Mouse (Mus musculus) stomach, embryonic 16.5 days (tissue): ENCODE data around the gene Gckr. TPM values are rescaled to one million over a fixed set of nuclear protein-coding genes. Genes with fewer than 3 reads are reported as not detected.
A peak's percentile ranks its signal among the peaks of the same experiment; 100 is the strongest.

Experiments
- ATAC-seq: fragments of 200-750 bp; cut with Nextera tagmentation; 2 replicates; pipeline ENCODE4 v1.8.0; 2017; ENCODE audit warnings: moderate number of reproducible peaks, moderate TSS enrichment; ENCODE audit not compliant: insufficient read depth, low FRiP score
- H3K27ac ChIP-seq: fragments of 300-500 bp; sonication (generic); 2 replicates; pipeline ENCODE4 v1.5.1; 2014; ENCODE audit warnings: low read length
- H3K27me3 ChIP-seq: fragments of 300-500 bp; sonication (generic); 2 replicates; pipeline ENCODE4 v1.6.1; 2014; ENCODE audit warnings: low read length, control low read depth, mixed read lengths; ENCODE audit not compliant: control insufficient read depth, insufficient read depth
- H3K36me3 ChIP-seq: fragments of 300-500 bp; sonication (generic); 2 replicates; pipeline ENCODE4 v1.6.1; 2014; ENCODE audit warnings: low read length; ENCODE audit not compliant: control insufficient read depth, insufficient read depth
- H3K4me1 ChIP-seq: fragments of 300-500 bp; sonication (generic); 2 replicates; pipeline ENCODE4 v1.6.1; 2014; ENCODE audit warnings: low read length, control low read depth, mixed read lengths; ENCODE audit not compliant: control insufficient read depth, insufficient read depth
- H3K4me2 ChIP-seq: fragments of 300-500 bp; sonication (generic); 2 replicates; pipeline ENCODE4 v1.6.1; 2014; ENCODE audit warnings: low read depth, low read length, mixed read lengths
- H3K4me3 ChIP-seq: fragments of 300-500 bp; sonication (generic); replicated peaks from 2 replicates; pipeline ENCODE4 v1.5.1; 2014; ENCODE audit warnings: mild to moderate bottlenecking, low read length
- H3K9ac ChIP-seq: fragments of 300-500 bp; sonication (generic); 2 replicates; pipeline ENCODE4 v1.6.1; 2014; ENCODE audit warnings: low read length
- H3K9me3 ChIP-seq: fragments of 300-500 bp; sonication (generic); replicated peaks from 2 replicates; pipeline ENCODE4 v1.6.1; 2016; ENCODE audit warnings: low read length, control low read depth; ENCODE audit not compliant: control insufficient read depth
- WGBS: fragments of 180-500 bp; shearing (Covaris S2); extraction: QIAGEN DNeasy Blood & Tissue Kit; methylation state at CpG from one replicate; pipeline ENCODE4 v1.1.7; 2014; 5-methylcytosine and 5-hydroxymethylcytosine counted together
- polyA plus RNA-seq: library from polyadenylated mRNA; unstranded; fragments of >200 nt; fragmentation: Nextera tagmentation; extraction: Ambion mirVana; gene quantifications from 2 replicates; pipeline ENCODE4 v1.2.1, GENCODE M21; 2015

Gckr gene
- polyA plus RNA-seq, 1 experiment from 2014 or later: 1.3 TPM

- peak overlapping the region; percentile 68 for H3K4me3 ChIP-seq
- no peak for ATAC-seq
- H3K9ac ChIP-seq: peak overlapping the region; percentile 70; the same call in 1 of the 2 replicates
These were observed 7.5 kb upstream of the Gckr start for GRCm38 (mm10) chr5:31289626-31290230.

GRCm38 (mm10) chr5:31290521-31291360 lies 6.5 kb upstream of the Gckr start, which contains the start of gene Ift172:
Gene Ift172 (minus strand): TSS chr5:31291116.
- Histone ChIP-seq H3K27me3 (no peaks in the 10 kb centered on the region), H3K36me3 (no peaks in the 10 kb centered on the region), H3K9me3 (no peaks in the 10 kb centered on the region), H3K4me1 (peaks cover 15% of the 10 kb centered on the region; the same call in 1 of the 2 replicates), H3K9ac (peak within 1 kb of the TSS; percentile 74), H3K4me3 (peak within 1 kb of the TSS; percentile 68), H3K27ac (peak within 1 kb of the TSS; percentile 87), H3K4me2 (peak within 1 kb of the TSS; percentile 76)
- WGBS: 2% methylated on average over 45 of the region's 45 CpGs
- ATAC-seq: peak; percentile 97

More at GRCm38 (mm10) chr5:31289626-31290230, 7.5 kb upstream of the Gckr start:
- H3K9me3 ChIP-seq: no peaks in the 10 kb centered on the region
- no peaks in the 10 kb centered on the region for H3K27me3 ChIP-seq
- no peaks in the 10 kb centered on the region for H3K36me3 ChIP-seq
- H3K4me2 ChIP-seq: peak overlapping the region; percentile 76
- no peak overlapping the region for H3K27ac ChIP-seq
- 79% methylated on average over 3 of the region's 3 CpGs for WGBS
- peaks cover 9% of the 10 kb centered on the region; the same call in 1 of the 2 replicates for H3K4me1 ChIP-seq

- Histone ChIP-seq H3K9me3 (no peaks in the 10 kb centered on the region), H3K36me3 (no peaks in the 10 kb centered on the region), H3K9ac (peak overlapping the region; percentile 74), H3K4me3 (peak overlapping the region; percentile 68), H3K27me3 (no peaks in the 10 kb centered on the region), H3K4me1 (peaks cover 15% of the 10 kb centered on the region; the same call in 1 of the 2 replicates), H3K4me2 (peak overlapping the region; percentile 76), H3K27ac (peak overlapping the region; percentile 87)
- WGBS: 3% methylated on average over 9 of the region's 9 CpGs
- ATAC-seq: no peak
These were observed 5.9 kb upstream of the Gckr start for GRCm38 (mm10) chr5:31291361-31291688.

DNA sequence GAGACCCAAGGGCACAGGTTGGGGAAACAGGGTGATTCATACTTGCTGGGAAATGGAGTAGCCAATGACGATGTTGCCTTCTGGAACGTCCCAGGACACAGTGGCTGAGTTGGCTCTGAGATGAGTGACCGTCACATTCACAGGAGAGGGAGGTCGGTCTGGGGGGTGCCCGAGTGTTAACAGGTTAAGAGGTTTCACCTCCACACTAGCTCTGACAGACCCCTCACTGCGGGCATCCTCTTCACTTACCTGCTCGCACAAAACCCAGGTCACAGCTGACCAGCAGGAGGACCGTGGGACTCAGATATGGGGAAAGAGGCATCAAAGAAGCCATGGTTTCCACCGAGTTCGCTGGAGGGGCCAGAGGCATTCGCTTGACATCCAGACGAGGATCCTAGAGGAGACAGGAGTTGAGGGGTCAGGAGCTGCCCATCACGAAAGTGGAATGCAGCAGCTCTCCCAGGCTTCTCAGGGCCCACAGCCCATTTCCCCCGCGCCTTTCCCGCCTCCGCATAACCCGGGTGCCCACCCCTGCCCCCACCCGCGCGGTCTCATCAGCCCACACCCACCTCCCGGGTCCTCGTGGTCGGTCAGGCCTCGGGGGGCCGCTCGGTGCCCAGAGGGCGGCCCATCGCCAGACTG lies 2.2 kb upstream of the Gckr start:
- Histone ChIP-seq H3K4me3 (peak overlapping the region; percentile 79), H3K36me3 (no peaks in the 10 kb centered on the region), H3K4me1 (peaks cover 13% of the 10 kb centered on the region; the same call in 1 of the 2 replicates), H3K9me3 (no peaks in the 10 kb centered on the region), H3K9ac (peak overlapping the region; percentile 93), H3K27ac (peak overlapping the region; percentile 19; the same call in 1 of the 2 replicates), H3K4me2 (peak overlapping the region; percentile 96), H3K27me3 (no peaks in the 10 kb centered on the region)
- ATAC-seq: no peak
- WGBS: 6% methylated on average over 29 of the region's 29 CpGs

DNA sequence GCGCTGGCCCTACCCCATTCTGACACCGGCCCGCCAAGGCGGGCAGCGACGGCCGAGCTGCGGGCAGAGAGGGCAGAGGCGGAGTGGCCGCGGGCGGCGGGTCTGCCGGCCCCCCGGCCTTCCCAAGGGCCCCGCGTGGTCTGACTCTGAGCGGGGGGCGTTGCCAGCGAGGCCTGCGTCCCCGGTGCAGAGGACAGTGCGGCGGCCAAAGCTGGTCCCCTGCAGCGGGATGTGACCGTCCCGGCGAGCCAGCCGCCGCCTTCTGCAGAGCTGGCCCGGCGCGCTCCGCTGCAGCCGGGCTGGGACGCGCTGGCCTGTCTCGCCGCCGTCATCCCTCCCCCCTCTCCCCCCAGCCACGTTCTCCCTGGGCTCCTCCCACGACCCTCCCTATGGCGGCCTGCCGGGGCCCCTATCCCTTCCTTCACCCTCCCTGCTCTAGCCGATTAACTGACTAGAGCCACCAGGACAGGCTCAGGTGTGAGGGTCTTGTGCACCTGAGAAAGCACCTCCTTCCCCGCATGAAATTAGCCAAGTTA lies 1.6 kb upstream of the Gckr start, which contains the start of gene Fndc4:
Gene Fndc4 (minus strand): TSS at position 475 of the 536 bp plus-strand sequence.
- H3K4me3 ChIP-seq: peak within 1 kb of the TSS; percentile 79
- H3K36me3 ChIP-seq: no peaks in the 10 kb centered on the region
- ATAC-seq: peak; percentile 56
- WGBS: under 1% methylated on average over 38 of the region's 46 CpGs
- H3K4me1 ChIP-seq: peaks cover 10% of the 10 kb centered on the region; the same call in 1 of the 2 replicates
- peak within 1 kb of the TSS; percentile 96 for H3K4me2 ChIP-seq
- H3K27ac ChIP-seq: peak within 1 kb of the TSS; percentile 19; the same call in 1 of the 2 replicates
- H3K9ac ChIP-seq: peak within 1 kb of the TSS; percentile 93
- no peaks in the 10 kb centered on the region for H3K9me3 ChIP-seq
- no peaks in the 10 kb centered on the region for H3K27me3 ChIP-seq

- no peak for ATAC-seq
- H3K27me3 ChIP-seq: no peaks in the 10 kb centered on the region
- 74% methylated on average over 3 of the region's 3 CpGs for WGBS
These were observed 738 bp downstream of the Gckr start for GRCm38 (mm10) chr5:31297981-31298380.

DNA sequence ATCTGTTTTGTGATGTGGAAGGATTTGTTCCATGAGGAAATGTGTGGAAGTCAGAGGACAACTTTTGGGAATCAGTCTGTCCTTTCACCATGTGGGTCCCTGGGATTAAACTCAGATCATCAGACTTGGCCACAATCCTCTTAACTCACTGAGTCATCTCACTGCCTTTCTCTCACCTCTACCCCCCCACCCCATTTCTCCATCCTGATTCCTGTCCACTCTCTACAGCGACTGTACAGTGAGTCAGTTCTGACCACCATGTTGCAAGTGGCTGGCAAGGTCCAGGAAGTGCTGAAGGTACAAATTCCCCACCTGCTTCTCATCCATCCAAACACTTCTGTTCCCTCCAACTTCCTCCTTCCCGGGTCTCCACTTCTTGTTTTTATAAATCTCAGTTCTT lies 1.2 kb downstream of the Gckr start:
- ATAC-seq: no peak
- no peaks in the 10 kb centered on the region for H3K27me3 ChIP-seq
- no peak overlapping the region for H3K27ac ChIP-seq
- peaks cover 10% of the 10 kb centered on the region; the same call in 1 of the 2 replicates for H3K4me1 ChIP-seq
- 52% methylated on average over 2 of the region's 2 CpGs for WGBS
- H3K4me2 ChIP-seq: no peak overlapping the region
- no peaks in the 10 kb centered on the region for H3K36me3 ChIP-seq
- H3K9me3 ChIP-seq: no peaks in the 10 kb centered on the region
- no peak overlapping the region for H3K9ac ChIP-seq
- no peak overlapping the region for H3K4me3 ChIP-seq

More at GRCm38 (mm10) chr5:31297981-31298380, 738 bp downstream of the Gckr start:
- Histone ChIP-seq H3K36me3 (no peaks in the 10 kb centered on the region), H3K9ac (no peak overlapping the region), H3K27ac (no peak overlapping the region), H3K4me2 (no peak overlapping the region), H3K4me3 (no peak overlapping the region), H3K9me3 (no peaks in the 10 kb centered on the region), H3K4me1 (peaks cover 10% of the 10 kb centered on the region; the same call in 1 of the 2 replicates)

- 75% methylated on average over 7 of the region's 8 CpGs for WGBS
- ATAC-seq: no peak
- H3K27ac ChIP-seq: no peak overlapping the region
- H3K4me3 ChIP-seq: no peak overlapping the region
- no peaks in the 10 kb centered on the region for H3K27me3 ChIP-seq
- no peaks in the 10 kb centered on the region for H3K4me1 ChIP-seq
- H3K36me3 ChIP-seq: no peaks in the 10 kb centered on the region
- H3K9me3 ChIP-seq: no peaks in the 10 kb centered on the region
- H3K9ac ChIP-seq: no peak overlapping the region
- H3K4me2 ChIP-seq: no peak overlapping the region
These were observed 4.6 kb downstream of the Gckr start for GRCm38 (mm10) chr5:31301866-31302265.
